Mouse (Mus musculus) heart, postnatal 0 days (tissue): ENCODE data around the gene Gm9732.
"Not testable (repeated sequence)": the region's sequence is repeated elsewhere in the genome, so short reads cannot be mapped to it uniquely, and the experiment has no call there.

Source experiments
- CTCF ChIP-seq: IDR thresholded peaks from 2 replicates; pipeline ENCODE4 v1.5.1; 2016; ENCODE audit warnings: antibody characterized with exemption, control low read depth, low read depth
- EP300 ChIP-seq: IDR thresholded peaks from 2 replicates; pipeline ENCODE4 v1.6.1; 2016; ENCODE audit warnings: antibody characterized with exemption, low read depth

- TF ChIP-seq CTCF, EP300: not testable (repeated sequence)
These were observed 2.6 kb downstream of the Gm9732 start for GRCm38 (mm10) chr14:43277468-43277867.
